Mouse (Mus musculus) kidney, adult 2 months (tissue): ENCODE data around the gene Ddx60.

Source experiments
- CTCF ChIP-seq: fragments of 200-500 bp; conservative IDR thresholded peaks from 2 replicates; pipeline ENCODE4 v1.5.1; 2011; ENCODE audit warnings: low read depth, mild to moderate bottlenecking, control low read depth, low read length, moderate library complexity, mixed read lengths; ENCODE audit not compliant: insufficient read depth, insufficient read length
- POLR2A ChIP-seq: fragments of 200-500 bp; IDR thresholded peaks from one replicate; pipeline ENCODE4 v1.6.1; 2011; ENCODE audit warnings: low read depth, low read length, control low read depth

GRCm38 (mm10) chr8:61984941-61985340, 57.1 kb downstream of the Ddx60 start:
- TF ChIP-seq CTCF (no peak), POLR2A (no peak)
